Comparison of ENCODE assay signal across 12 mouse cellular contexts in genomic region chr9:5498306-5498705, GRCm38 (mm10).
A peak's percentile ranks its signal among the peaks of the same experiment; 100 is the strongest.
DNase-seq lines count a peak whose midpoint lies in the region; ATAC-seq and TF ChIP-seq lines count a peak whose summit lies in the region.
"Had no signal": no experiment of that assay in that cellular context is flagged by ENCODE, and none has a peak within 500 bp of the region (broad histone marks: within the 10 kb centered on the region; RNA-seq: fewer than 3 reads in every experiment).

No protein-coding gene starts in this region.

- H3K9me3 ChIP-seq in heart, postnatal 0 days (replicated peaks; ENCODE audit: control insufficient read depth, low read length): no peaks in the 10 kb centered on the region
- H3K9me3 ChIP-seq in lung, embryonic 14.5 days (ENCODE audit: low read depth, low read length): no peaks in the 10 kb centered on the region
- H3K9me3 ChIP-seq: heart, embryonic 13.5 days; stomach, embryonic 15.5 days had no signal

- H3K36me3 ChIP-seq in heart, postnatal 0 days (replicated peaks; ENCODE audit: control insufficient read depth, insufficient read depth, low read length): no peaks in the 10 kb centered on the region
- no peaks in the 10 kb centered on the region for H3K36me3 ChIP-seq in lung, embryonic 14.5 days (ENCODE audit: insufficient read depth)
- H3K36me3 ChIP-seq in small intestine, adult 2 months (ENCODE audit: control insufficient read depth, insufficient read depth, low read length): no peaks in the 10 kb centered on the region
- H3K36me3 ChIP-seq: heart, embryonic 13.5 days; stomach, embryonic 15.5 days had no signal

- H3K27me3 ChIP-seq in heart, postnatal 0 days (ENCODE audit: control insufficient read depth, insufficient read depth, low read length): no peaks in the 10 kb centered on the region
- H3K27me3 ChIP-seq in lung, embryonic 14.5 days (ENCODE audit: insufficient read depth, low read length): no peaks in the 10 kb centered on the region
- H3K27me3 ChIP-seq in small intestine, adult 2 months (ENCODE audit: control insufficient read depth, insufficient read depth, low read length): no peaks in the 10 kb centered on the region
- H3K27me3 ChIP-seq: heart, embryonic 13.5 days; stomach, embryonic 15.5 days had no signal

- no peak for DNase-seq in heart, postnatal 0 days (ENCODE audit: low spot score)
- no peak for DNase-seq in heart, postnatal 14 days
- peak; percentile 2 for DNase-seq in lung, embryonic 14.5 days
- DNase-seq in lung, adult 18-20 months: no peak
- peak; percentile 9 for DNase-seq in NIH3T3 (ENCODE audit: low read depth)
- DNase-seq in lung, postnatal 25 days (ENCODE audit: low spot score): no peak
- DNase-seq: gastrocnemius, postnatal 14 days; lung, postnatal 14 days; thymus, postnatal 4 days had no signal

- no peak overlapping the region for H3K9ac ChIP-seq in heart, postnatal 0 days (replicated peaks; ENCODE audit: low read depth, low read length)
- H3K9ac ChIP-seq in lung, embryonic 14.5 days: no peak overlapping the region
- H3K9ac ChIP-seq: heart, embryonic 13.5 days; stomach, embryonic 15.5 days had no signal

- intact Hi-C loops in heart, postnatal 14 days (cut with DNase I): no loop called here

- no peak overlapping the region for H3K4me3 ChIP-seq in heart, postnatal 0 days (ENCODE audit: low read depth, low read length)
- H3K4me3 ChIP-seq in lung, embryonic 14.5 days (ENCODE audit: low read depth, low read length): no peak overlapping the region
- H3K4me3 ChIP-seq in small intestine, adult 2 months (ENCODE audit: low read depth, low read length): no peak overlapping the region
- H3K4me3 ChIP-seq: heart, embryonic 13.5 days; stomach, embryonic 15.5 days had no signal

- no peak overlapping the region for H3K27ac ChIP-seq in heart, postnatal 0 days (ENCODE audit: low read depth)
- H3K27ac ChIP-seq in lung, embryonic 14.5 days (ENCODE audit: low read depth): no peak overlapping the region
- H3K27ac ChIP-seq in small intestine, adult 2 months (ENCODE audit: insufficient read depth, low read depth, low read length): no peak overlapping the region
- H3K27ac ChIP-seq: heart, embryonic 13.5 days; stomach, embryonic 15.5 days had no signal

- TF ChIP-seq CTCF in heart, postnatal 0 days (IDR thresholded peaks at IDR 0.05; ENCODE audit: low read depth): peak; percentile 28
- TF ChIP-seq CTCF in lung, embryonic 14.5 days (IDR thresholded peaks at IDR 0.05; ENCODE audit: low read depth): peak; percentile 32
- peak; percentile 20; the same call in 1 of the 2 replicates for TF ChIP-seq CTCF in small intestine, adult 2 months (IDR thresholded peaks at IDR 0.05; ENCODE audit: extremely low read depth, insufficient read length, insufficient replicate concordance, low read depth, low read length)

- no peak overlapping the region for H3K4me2 ChIP-seq in heart, postnatal 0 days (ENCODE audit: low read depth, low read length)
- no peak overlapping the region for H3K4me2 ChIP-seq in lung, embryonic 14.5 days
- H3K4me2 ChIP-seq: heart, embryonic 13.5 days; stomach, embryonic 15.5 days had no signal

- TF ChIP-seq EP300 in heart, postnatal 0 days (IDR thresholded peaks at IDR 0.05; ENCODE audit: low read depth): no peak

- ATAC-seq in heart, postnatal 0 days (ENCODE audit: insufficient read depth, low read depth): no peak
- no peak for ATAC-seq in lung, embryonic 14.5 days (ENCODE audit: insufficient read depth)

- H3K4me1 ChIP-seq in heart, postnatal 0 days (ENCODE audit: control insufficient read depth, insufficient read depth): no peaks in the 10 kb centered on the region
- no peaks in the 10 kb centered on the region for H3K4me1 ChIP-seq in lung, embryonic 14.5 days (ENCODE audit: insufficient read depth)
- H3K4me1 ChIP-seq in small intestine, adult 2 months (ENCODE audit: control insufficient read depth, insufficient read depth, insufficient read length, low read length): no peaks in the 10 kb centered on the region
- H3K4me1 ChIP-seq: heart, embryonic 13.5 days; stomach, embryonic 15.5 days had no signal

- TF ChIP-seq POLR2A in small intestine, adult 2 months (IDR thresholded peaks at IDR 0.05; ENCODE audit: low read depth, low read length): no peak

- 55% methylated on average over 3 of the region's 3 CpGs for WGBS in heart, postnatal 0 days
- WGBS in lung, embryonic 14.5 days: 60% methylated on average over 3 of the region's 3 CpGs
- WGBS in small intestine, adult 2 months: 66% methylated on average over 3 of the region's 3 CpGs

Comparison
In these comparisons a context has a peak if more than half of its experiments do, and no peak if none do; other contexts are left out.
1. DNase-seq: peak in lung, embryonic 14.5 days (single experiment) and NIH3T3 (single experiment); none in heart, postnatal 0 days (single experiment), heart, postnatal 14 days (0 of 2), lung, adult 18-20 months (0 of 2) and lung, postnatal 25 days (single experiment).
2. Peak in every context shown above with its lines, with median percentiles within 50 percentile points of each other: CTCF ChIP-seq.